31 mouse cellular contexts compared by ENCODE assay signal in the genomic region with DNA sequence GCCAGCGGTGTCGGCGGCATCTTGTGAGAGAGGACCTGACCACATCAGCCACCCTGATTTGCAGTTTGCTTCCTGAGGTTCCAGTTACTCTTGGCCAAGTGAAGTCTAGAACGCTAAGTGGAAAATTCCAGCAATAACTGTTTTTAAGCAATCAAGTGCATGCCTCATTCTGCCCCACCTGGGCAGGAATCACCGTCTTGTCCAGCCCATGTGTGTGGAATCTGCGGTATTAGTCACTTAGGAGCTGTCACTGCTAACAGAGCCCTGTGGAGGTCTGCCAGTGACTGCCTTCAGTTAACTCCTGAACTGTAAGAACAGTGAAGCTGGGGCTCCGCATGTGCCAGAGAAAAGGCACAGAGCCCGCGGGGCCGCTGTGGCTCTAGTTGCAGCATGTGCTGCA. TPM values are rescaled to one million over a fixed set of nuclear protein-coding genes. Genes with fewer than 3 reads are reported as not detected.
DNase-seq lines count a peak whose midpoint lies in the region; ATAC-seq and TF ChIP-seq lines count a peak whose summit lies in the region.
"Had no signal": no experiment of that assay in that cellular context is flagged by ENCODE, and none has a peak within 500 bp of the region (broad histone marks: within the 10 kb centered on the region; RNA-seq: fewer than 3 reads in every experiment).

No protein-coding gene starts in this region.

- peak; percentile 76 for TF ChIP-seq EP300 in lung, postnatal 0 days (IDR thresholded peaks at IDR 0.05)

- DNase-seq in heart, embryonic 10.5 days (ENCODE audit: low spot score): peak; percentile 61
- no peak for DNase-seq in heart, postnatal 4 days
- DNase-seq in 3T3-L1 (ENCODE audit: low read depth, low spot score) (peak; percentile 63), adipocyte (ENCODE audit: low spot score) (peak; percentile 39)
- DNase-seq in lung, postnatal 0 days (ENCODE audit: low spot score): peak; percentile 72
- no peak for DNase-seq in layer of hippocampus, postnatal 14 days (ENCODE audit: low spot score in 2 of 2)
- no peak for DNase-seq in cerebellum, postnatal 10 days
- DNase-seq in right cerebral cortex, postnatal 4 days: no peak
- DNase-seq: adrenal gland, adult 8-10 months; cerebellum, adult 2 months; embryo, embryonic 11 days; forebrain, postnatal 0 days; kidney, adult 11 months; kidney, postnatal 36 days; layer of hippocampus, postnatal 36 days; left cerebral cortex, postnatal 4 days; midbrain, embryonic 14.5 days; retina, postnatal 1 day; right cerebral cortex, postnatal 14 days; thymus, adult 18-20 months; thymus, postnatal 25 days had no signal

- H3K27me3 ChIP-seq in heart, embryonic 10.5 days (ENCODE audit: insufficient read depth, poor library complexity, severe bottlenecking): no peaks in the 10 kb centered on the region
- no peaks in the 10 kb centered on the region for H3K27me3 ChIP-seq in lung, postnatal 0 days (replicated peaks; ENCODE audit: insufficient read depth, low read length)
- H3K27me3 ChIP-seq: embryonic facial prominence, embryonic 13.5 days; forebrain, embryonic 12.5 days; heart, embryonic 15.5 days; hindbrain, embryonic 12.5 days; kidney, embryonic 15.5 days; liver, embryonic 15.5 days had no signal

- no peaks in the 10 kb centered on the region for H3K36me3 ChIP-seq in heart, embryonic 10.5 days
- no peaks in the 10 kb centered on the region for H3K36me3 ChIP-seq in lung, postnatal 0 days (ENCODE audit: insufficient read depth, low read length)
- H3K36me3 ChIP-seq: embryonic facial prominence, embryonic 13.5 days; forebrain, embryonic 12.5 days; heart, embryonic 15.5 days; hindbrain, embryonic 12.5 days; kidney, embryonic 15.5 days; liver, embryonic 15.5 days had no signal

- no peaks in the 10 kb centered on the region for H3K9me3 ChIP-seq in heart, embryonic 10.5 days
- no peaks in the 10 kb centered on the region for H3K9me3 ChIP-seq in lung, postnatal 0 days (ENCODE audit: low read length)
- H3K9me3 ChIP-seq: embryonic facial prominence, embryonic 13.5 days; forebrain, embryonic 12.5 days; heart, embryonic 15.5 days; hindbrain, embryonic 12.5 days; kidney, embryonic 15.5 days; liver, embryonic 15.5 days had no signal

- TF ChIP-seq CTCF in lung, postnatal 0 days (IDR thresholded peaks at IDR 0.05): no peak

- H3K4me1 ChIP-seq in heart, embryonic 10.5 days: 0 out of 2 replicates have a peak, but pooled peaks cover 7% of the 10 kb centered on the region
- peaks cover 2% of the 10 kb centered on the region; the same call in 1 of the 2 replicates for H3K4me1 ChIP-seq in lung, postnatal 0 days (ENCODE audit: insufficient read depth, low read depth, low read length)
- H3K4me1 ChIP-seq: forebrain, embryonic 12.5 days; heart, embryonic 15.5 days; hindbrain, embryonic 12.5 days; kidney, embryonic 15.5 days had no signal

- 0 out of 2 replicates have a peak overlapping the region, but pooled peaks have one; percentile 17 for H3K4me2 ChIP-seq in lung, postnatal 0 days (replicated peaks; ENCODE audit: low read depth, low read length)
- H3K4me2 ChIP-seq: embryonic facial prominence, embryonic 13.5 days; forebrain, embryonic 12.5 days; heart, embryonic 15.5 days; hindbrain, embryonic 12.5 days; kidney, embryonic 15.5 days; liver, embryonic 15.5 days had no signal

- no peak overlapping the region for H3K27ac ChIP-seq in heart, embryonic 10.5 days
- H3K27ac ChIP-seq in lung, postnatal 0 days (ENCODE audit: low read length): peak overlapping the region; percentile 33
- H3K27ac ChIP-seq: embryonic facial prominence, embryonic 13.5 days; forebrain, embryonic 12.5 days; heart, embryonic 15.5 days; hindbrain, embryonic 12.5 days; kidney, embryonic 15.5 days; layer of hippocampus, adult 2 months; liver, embryonic 15.5 days had no signal

- peak; percentile 85 for ATAC-seq in lung, postnatal 0 days
- ATAC-seq: activated CD4-positive, CD25-positive, alpha-beta regulatory T cell, adult 4 months; CD4-positive, CD25-positive, alpha-beta regulatory T cell, adult 4 months; forebrain, postnatal 0 days had no signal

- H3K4me3 ChIP-seq in heart, embryonic 10.5 days: no peak overlapping the region
- H3K4me3 ChIP-seq in lung, postnatal 0 days (ENCODE audit: low read depth, low read length): no peak overlapping the region
- H3K4me3 ChIP-seq: embryonic facial prominence, embryonic 13.5 days; erythroblast, embryonic 14.5 days; forebrain, embryonic 12.5 days; heart, embryonic 15.5 days; hindbrain, embryonic 12.5 days; kidney, embryonic 15.5 days; layer of hippocampus, adult 2 months; liver, embryonic 15.5 days had no signal

- no peak overlapping the region for H3K9ac ChIP-seq in lung, postnatal 0 days (replicated peaks; ENCODE audit: low read depth)
- H3K9ac ChIP-seq: embryonic facial prominence, embryonic 13.5 days; forebrain, embryonic 12.5 days; forebrain, postnatal 0 days; heart, embryonic 15.5 days; hindbrain, embryonic 12.5 days; kidney, embryonic 15.5 days; liver, embryonic 15.5 days had no signal

- 72% methylated on average over 10 of the region's 10 CpGs for WGBS in heart, embryonic 10.5 days
- WGBS in lung, postnatal 0 days: 48% methylated on average over 10 of the region's 10 CpGs

RNA-seq across cellular contexts. Expression of gene Sod1, which starts 9.8 kb away (rescaled TPM):
- 1,054 and 1,279 TPM in 2 replicates for polyA plus RNA-seq in heart, embryonic 10.5 days (2016; fragmentation: Nextera tagmentation; extraction: Ambion mirVana)
- 100 to 1,000 TPM; 499 to 512 TPM for total RNA-seq in heart, postnatal 4 days (2021)
- polyA plus RNA-seq in lung, postnatal 0 days (2015; fragmentation: Nextera tagmentation; extraction: Ambion mirVana): 1,664 and 1,843 TPM in 2 replicates
- total RNA-seq in layer of hippocampus, postnatal 14 days (2021): 100 to 1,000 TPM; 340 to 354 TPM

Comparison
In these comparisons a context has a peak if more than half of its experiments do, and no peak if none do; other contexts are left out.
1. DNase-seq: peak in heart, embryonic 10.5 days (single experiment), 3T3-L1 (single experiment), adipocyte (single experiment) and lung, postnatal 0 days (single experiment); none in heart, postnatal 4 days (single experiment), layer of hippocampus, postnatal 14 days (0 of 2), cerebellum, postnatal 10 days (0 of 2) and right cerebral cortex, postnatal 4 days (single experiment).